Mouse (Mus musculus) MEL (cell line): ENCODE results near the gene Srsf11. TPM values are rescaled to one million over a fixed set of nuclear protein-coding genes. Genes with fewer than 3 reads are reported as not detected.
A peak's percentile ranks its signal among the peaks of the same experiment; 100 is the strongest.

ENCODE experiments used
- DNase-seq: peaks from one replicate; pipeline ENCODE4 v3.0.0; 2011; ENCODE audit warnings: low read depth, low spot score
- H3K27ac ChIP-seq: 2 replicates; pipeline ENCODE4 v1.5.1; 2012; ENCODE audit warnings: low read depth, mild to moderate bottlenecking, control low read depth, low read length, moderate library complexity; ENCODE audit not compliant: control insufficient read depth
- H3K27me3 ChIP-seq, 2 experiments: fragments of 150-350 bp in 1 of 2; sonication (generic) in 1 of 2; 2 replicates each; pipeline ENCODE4 v1.6.1; 2012; ENCODE audit warnings: low read length in 2 of 2, mild to moderate bottlenecking in 2 of 2, improper control_type of control experiment in 1 of 2, moderate library complexity in 1 of 2; ENCODE audit not compliant: insufficient read depth in 2 of 2, control insufficient read depth in 1 of 2
- H3K36me3 ChIP-seq, 2 experiments: 2 replicates each; pipeline ENCODE4 v1.6.1; 2012 to 2014; ENCODE audit warnings: low read length in 2 of 2, improper control_type of control experiment in 1 of 2, inconsistent platforms in 1 of 2, mild to moderate bottlenecking in 1 of 2; ENCODE audit not compliant: insufficient read depth in 2 of 2, control insufficient read depth in 1 of 2
- H3K4me1 ChIP-seq, 2 experiments: fragments of 150-350 bp in 1 of 2; sonication (generic) in 1 of 2; 2 replicates each; pipeline ENCODE4 v1.6.1; 2012; ENCODE audit warnings: low read length in 2 of 2, improper control_type of control experiment in 1 of 2, mild to moderate bottlenecking in 1 of 2; ENCODE audit not compliant: insufficient read depth in 2 of 2, control insufficient read depth in 1 of 2
- H3K4me3 ChIP-seq, 2 experiments: fragments of 150-350 bp in 1 of 2; sonication (generic) in 1 of 2; 2 replicates each; pipeline ENCODE4 v1.5.1; 2012; ENCODE audit warnings: low read depth in 2 of 2, low read length in 2 of 2, mild to moderate bottlenecking in 2 of 2, moderate library complexity in 2 of 2, control low read depth in 1 of 2, improper control_type of control experiment in 1 of 2; ENCODE audit not compliant: control insufficient read depth in 1 of 2, insufficient read depth in 1 of 2
- H3K79me2 ChIP-seq: 2 replicates; pipeline ENCODE4 v1.6.1; 2012; ENCODE audit warnings: mild to moderate bottlenecking, low read length, moderate library complexity; ENCODE audit not compliant: control insufficient read depth, poor library complexity, insufficient read depth
- H3K9ac ChIP-seq: 2 replicates; pipeline ENCODE4 v1.6.1; 2012; ENCODE audit warnings: low read depth, mild to moderate bottlenecking, control low read depth, low read length, moderate library complexity; ENCODE audit not compliant: control insufficient read depth, poor library complexity, severe bottlenecking
- H3K9me3 ChIP-seq: fragments of 150-350 bp; sonication (generic); replicated peaks from 2 replicates; pipeline ENCODE4 v1.6.1; 2012; ENCODE audit warnings: mild to moderate bottlenecking, low read length, improper control_type of control experiment, moderate library complexity; ENCODE audit not compliant: insufficient read depth
- CHD1 ChIP-seq: IDR thresholded peaks from 2 replicates; pipeline ENCODE4 v1.6.1; 2012; ENCODE audit warnings: low read depth, mild to moderate bottlenecking, inconsistent platforms, low read length, improper control_type of control experiment
- CTCF ChIP-seq, 3 experiments: IDR thresholded peaks in 2 of 3; conservative IDR thresholded peaks in 1 of 3; 2 replicates each; pipeline ENCODE4 v1.5.1; 2011 to 2012; ENCODE audit warnings: low read length in 3 of 3, low read depth in 2 of 3, mild to moderate bottlenecking in 2 of 3, improper control_type of control experiment in 1 of 3, inconsistent platforms in 1 of 3, mixed read lengths in 1 of 3, moderate library complexity in 1 of 3; ENCODE audit not compliant: control insufficient read depth in 1 of 3, insufficient read depth in 1 of 3, poor library complexity in 1 of 3, severe bottlenecking in 1 of 3
- E2F4 ChIP-seq: IDR thresholded peaks from 2 replicates; pipeline ENCODE4 v1.6.1; 2011; ENCODE audit warnings: low read depth, low read length, improper control_type of control experiment, borderline replicate concordance
- ELF1 ChIP-seq: IDR thresholded peaks from 2 replicates; pipeline ENCODE4 v1.6.1; 2014; ENCODE audit warnings: low read depth, mild to moderate bottlenecking, inconsistent platforms, low read length, improper control_type of control experiment, moderate library complexity
- EP300 ChIP-seq, 2 experiments: IDR thresholded peaks; 2 replicates each; pipeline ENCODE4 v1.6.1; 2011; ENCODE audit warnings: improper control_type of control experiment in 2 of 2, low read length in 2 of 2, low read depth in 1 of 2, mild to moderate bottlenecking in 1 of 2
- ETS1 ChIP-seq: IDR thresholded peaks from 2 replicates; pipeline ENCODE4 v1.6.1; 2012; ENCODE audit warnings: low read depth, mild to moderate bottlenecking, inconsistent platforms, low read length, improper control_type of control experiment, moderate library complexity
- GATA1 ChIP-seq: IDR thresholded peaks from 2 replicates; pipeline ENCODE4 v1.6.1; 2011; ENCODE audit warnings: low read depth, low read length, improper control_type of control experiment
- HCFC1 ChIP-seq: IDR thresholded peaks from 2 replicates; pipeline ENCODE4 v1.6.1; 2012; ENCODE audit warnings: low read depth, mild to moderate bottlenecking, inconsistent platforms, low read length, improper control_type of control experiment, moderate library complexity
- JUND ChIP-seq: IDR thresholded peaks from 2 replicates; pipeline ENCODE4 v1.6.1; 2011; ENCODE audit warnings: low read depth, mild to moderate bottlenecking, improper control_type of control experiment, low read length
- KAT2A ChIP-seq: conservative IDR thresholded peaks from 2 replicates; pipeline ENCODE4 v1.6.1; 2012; ENCODE audit warnings: low read depth, low read length, improper control_type of control experiment, inconsistent platforms
- MAFK ChIP-seq: IDR thresholded peaks from 2 replicates; pipeline ENCODE4 v1.6.1; 2011; ENCODE audit warnings: low read depth, mild to moderate bottlenecking, low read length, improper control_type of control experiment, borderline replicate concordance
- MAX ChIP-seq: IDR thresholded peaks from 2 replicates; pipeline ENCODE4 v1.6.1; 2011; ENCODE audit warnings: low read length, improper control_type of control experiment
- MXI1 ChIP-seq: IDR thresholded peaks from 2 replicates; pipeline ENCODE4 v1.6.1; 2011; ENCODE audit warnings: mild to moderate bottlenecking, low read depth, low read length, improper control_type of control experiment
- MYB ChIP-seq: IDR thresholded peaks from 2 replicates; pipeline ENCODE4 v1.6.1; 2011; ENCODE audit warnings: mild to moderate bottlenecking, low read depth, low read length, improper control_type of control experiment
- MYC ChIP-seq: IDR thresholded peaks from 2 replicates; pipeline ENCODE4 v1.6.1; 2011; ENCODE audit warnings: low read depth, mild to moderate bottlenecking, low read length, improper control_type of control experiment, moderate library complexity
- NELFE ChIP-seq: IDR thresholded peaks from 2 replicates; pipeline ENCODE4 v1.6.1; 2011; ENCODE audit warnings: low read depth, low read length, improper control_type of control experiment
- POLR2A ChIP-seq, 2 experiments: IDR thresholded peaks; 2 replicates each; pipeline ENCODE4 v1.6.1; 2011 to 2012; ENCODE audit warnings: low read length in 2 of 2, mild to moderate bottlenecking in 2 of 2, control low read depth in 1 of 2, improper control_type of control experiment in 1 of 2, low read depth in 1 of 2, moderate library complexity in 1 of 2; ENCODE audit not compliant: control insufficient read depth in 1 of 2, insufficient read depth in 1 of 2, poor library complexity in 1 of 2
- POLR2AphosphoS2 ChIP-seq: IDR thresholded peaks from 2 replicates; pipeline ENCODE4 v1.6.1; 2011; ENCODE audit warnings: low read length, improper control_type of control experiment
- RCOR1 ChIP-seq: IDR thresholded peaks from 2 replicates; pipeline ENCODE4 v1.6.1; 2012; ENCODE audit warnings: low read depth, mild to moderate bottlenecking, inconsistent platforms, low read length, improper control_type of control experiment
- SMC3 ChIP-seq: IDR thresholded peaks from 2 replicates; pipeline ENCODE4 v1.6.1; 2011; ENCODE audit warnings: low read depth, low read length, improper control_type of control experiment
- TAL1 ChIP-seq: IDR thresholded peaks from 2 replicates; pipeline ENCODE4 v1.6.1; 2012; ENCODE audit warnings: mild to moderate bottlenecking, inconsistent platforms, low read length, moderate library complexity, mixed read lengths
- TCF12 ChIP-seq: IDR thresholded peaks from 2 replicates; pipeline ENCODE4 v1.6.1; 2014; ENCODE audit warnings: low read depth, mild to moderate bottlenecking, inconsistent platforms, low read length, improper control_type of control experiment, moderate library complexity
- UBTF ChIP-seq: IDR thresholded peaks from 2 replicates; pipeline ENCODE4 v1.6.1; 2012; ENCODE audit warnings: low read depth, mild to moderate bottlenecking, inconsistent platforms, low read length, improper control_type of control experiment, moderate library complexity, borderline replicate concordance; ENCODE audit not compliant: insufficient read depth
- USF2 ChIP-seq, 2 experiments: IDR thresholded peaks; 2 replicates each; pipeline ENCODE4 v1.6.1; 2011 to 2012; ENCODE audit warnings: improper control_type of control experiment in 2 of 2, low read length in 2 of 2, borderline replicate concordance in 1 of 2, inconsistent platforms in 1 of 2, low read depth in 1 of 2, mild to moderate bottlenecking in 1 of 2; ENCODE audit not compliant: insufficient read depth in 1 of 2
- ZC3H11A ChIP-seq: IDR thresholded peaks from 2 replicates; pipeline ENCODE4 v1.6.1; 2012; ENCODE audit warnings: low read depth, mild to moderate bottlenecking, inconsistent platforms, low read length, improper control_type of control experiment
- ZKSCAN1 ChIP-seq: IDR thresholded peaks from 2 replicates; pipeline ENCODE4 v1.6.1; 2012; ENCODE audit warnings: low read depth, mild to moderate bottlenecking, inconsistent platforms, low read length, improper control_type of control experiment, moderate library complexity
- ZMIZ1 ChIP-seq: IDR thresholded peaks from 2 replicates; pipeline ENCODE4 v1.6.1; 2012; ENCODE audit warnings: low read depth, mild to moderate bottlenecking, inconsistent platforms, low read length, improper control_type of control experiment, moderate library complexity
- ZNF384 ChIP-seq: IDR thresholded peaks from 2 replicates; pipeline ENCODE4 v1.6.1; 2012; ENCODE audit warnings: low read depth, mild to moderate bottlenecking, inconsistent platforms, low read length, improper control_type of control experiment
- polyA plus RNA-seq, 2 experiments: library from polyadenylated mRNA; stranded (reverse) in 1 of 2; unstranded in 1 of 2; fragments of >175 nt in 1 of 2; fragments of >200 nt in 1 of 2; gene quantifications; 2 replicates each; pipeline versions ENCODE4 v1.2.1 to v1.2.4; 2012; ENCODE audit warnings: low replicate concordance in 2 of 2, low read depth in 1 of 2; ENCODE audit not compliant: insufficient read length in 2 of 2, insufficient read depth in 1 of 2, missing spikeins in 1 of 2
- total RNA-seq: library from RNA; depleted of rRNA; stranded (reverse); fragments of 300-350 nt; gene quantifications from 2 replicates; pipeline ENCODE4 v1.2.3, GENCODE M21; 2012

Gene Srsf11
- total and polyA plus RNA-seq, 3 experiments = 112 to 486 (median 215) TPM

GRCm38 (mm10) chr3:158008647-158009046 lies 27.8 kb downstream of the Srsf11 start:
- Histone ChIP-seq H3K9me3 (no peaks in the 10 kb centered on the region), H3K9ac (no peak overlapping the region), H3K27me3 (no peaks in the 10 kb centered on the region), H3K27ac (no peak overlapping the region), H3K36me3 (peaks cover 6 to 23% of the 10 kb centered on the region in 2 experiments), H3K4me1 (no peaks in the 10 kb centered on the region), H3K79me2 (no peaks in the 10 kb centered on the region), H3K4me3 (no peak overlapping the region)
- TF ChIP-seq GATA1 (no peak), EP300 (IDR thresholded peaks at IDR 0.05; ENCODE audit: low read depth in 1 of 2, low read length in 2 of 2) (no peak), SMC3 (no peak), MAFK (no peak), MXI1 (no peak), KAT2A (no peak), ZC3H11A (no peak), TAL1 (no peak), MAX (no peak), RCOR1 (no peak), E2F4 (no peak), CHD1 (no peak), POLR2A (IDR thresholded peaks at IDR 0.05; ENCODE audit: control insufficient read depth in 1 of 2, insufficient read depth in 1 of 2, low read depth in 1 of 2, low read length in 2 of 2, poor library complexity in 1 of 2) (0 out of 4 replicates have a peak, but pooled peaks of 1 of the 2 experiments have one; percentile 20), CTCF (IDR thresholded peaks at IDR 0.05 in 2 of 3, conservative IDR thresholded peaks at IDR 0.05 in 1 of 3; ENCODE audit: control insufficient read depth in 1 of 3, insufficient read depth in 1 of 3, low read depth in 2 of 3, low read length in 3 of 3, poor library complexity in 1 of 3, severe bottlenecking in 1 of 3) (no peak), TCF12 (no peak), ZNF384 (no peak), POLR2AphosphoS2 (0 out of 2 replicates have a peak, but pooled peaks have one; percentile 16)
- no peak for DNase-seq

- Histone ChIP-seq H3K79me2 (no peaks in the 10 kb centered on the region), H3K4me3 (no peak overlapping the region), H3K36me3 (peaks cover 15 to 32% of the 10 kb centered on the region in 2 experiments), H3K4me1 (peaks cover 5 to 7% of the 10 kb centered on the region in 2 experiments), H3K27me3 (no peaks in the 10 kb centered on the region), H3K9me3 (no peaks in the 10 kb centered on the region), H3K9ac (no peak overlapping the region), H3K27ac (no peak overlapping the region)
- peak; percentile 83 for DNase-seq
- TF ChIP-seq MXI1 = no peak
- TF ChIP-seq JUND = no peak
- no peak for TF ChIP-seq UBTF
- peak; percentile 53; the same call in 1 of the 2 replicates for TF ChIP-seq RCOR1
- no peak for TF ChIP-seq ZMIZ1
- peak; percentile 59; the same call in 1 of the 2 replicates for TF ChIP-seq ELF1
- peak; percentile 25; the same call in 1 of the 2 replicates for TF ChIP-seq TAL1
- no peak for TF ChIP-seq E2F4
- TF ChIP-seq ZNF384 = no peak
- no peak for TF ChIP-seq MAFK
- peak in 1 of 2 experiments; percentile 74; a peak in 2 of 4 replicates for TF ChIP-seq EP300 (IDR thresholded peaks at IDR 0.05; ENCODE audit: low read depth in 1 of 2, low read length in 2 of 2)
- no peak for TF ChIP-seq NELFE
- no peak for TF ChIP-seq HCFC1
- no peak for TF ChIP-seq USF2 (IDR thresholded peaks at IDR 0.05; ENCODE audit: borderline replicate concordance in 1 of 2, insufficient read depth in 1 of 2, low read depth in 1 of 2, low read length in 2 of 2)
- no peak for TF ChIP-seq POLR2AphosphoS2
- peak; percentile 68 for TF ChIP-seq GATA1
- TF ChIP-seq ZKSCAN1 = no peak
- TF ChIP-seq MYC = no peak
- TF ChIP-seq SMC3 = no peak
- 0 out of 2 replicates have a peak, but pooled peaks have one; percentile 24 for TF ChIP-seq ETS1
- TF ChIP-seq MYB = no peak
- TF ChIP-seq CTCF (IDR thresholded peaks at IDR 0.05 in 2 of 3, conservative IDR thresholded peaks at IDR 0.05 in 1 of 3; ENCODE audit: control insufficient read depth in 1 of 3, insufficient read depth in 1 of 3, low read depth in 2 of 3, low read length in 3 of 3, poor library complexity in 1 of 3, severe bottlenecking in 1 of 3) = no peak
- no peak for TF ChIP-seq CHD1
- TF ChIP-seq POLR2A (IDR thresholded peaks at IDR 0.05; ENCODE audit: control insufficient read depth in 1 of 2, insufficient read depth in 1 of 2, low read depth in 1 of 2, low read length in 2 of 2, poor library complexity in 1 of 2) = no peak
Measured at GRCm38 (mm10) chr3:157998742-157999369, 37.6 kb downstream of the Srsf11 start.
